Mouse (Mus musculus): Measurements from ENCODE around the gene Gm49405.

GRCm38 (mm10) chr19:4037788-4038232 is 37.4 kb downstream of the Gm49405 start, which contains the start of gene Gstp1:
- TF ChIP-seq ZNF384 (IDR thresholded peaks at IDR 0.05; ENCODE audit: low read depth, low read length) (no peak), MAFK (IDR thresholded peaks at IDR 0.05; ENCODE audit: insufficient read depth, low read depth, low read length) (peak; percentile 86), ZC3H11A (IDR thresholded peaks at IDR 0.05; ENCODE audit: borderline replicate concordance, low read depth, low read length) (no peak)

All from ES-E14 (cell line).